Mouse (Mus musculus) hindbrain, embryonic 14.5 days (tissue): ENCODE results near the gene Olfr996. TPM values are rescaled to one million over a fixed set of nuclear protein-coding genes. Genes with fewer than 3 reads are reported as not detected.

Experiments used
- polyA plus RNA-seq: library from polyadenylated mRNA; unstranded; fragments of >200 nt; fragmentation: Nextera tagmentation; extraction: Ambion mirVana; gene quantifications from 2 replicates; pipeline ENCODE4 v1.2.1, GENCODE M21; 2014

Gene Olfr996
- polyA plus RNA-seq, 1 experiment from 2014 or later: not detected

Other genes with a start within 250 kb of the Olfr996 start
- gene Olfr987, start 239.9 kb upstream of the Olfr996 start, polyA plus RNA-seq: not detected in 2 replicates
- gene Olfr988, start 216.0 kb upstream of the Olfr996 start, polyA plus RNA-seq: not detected in 2 replicates
- not detected in 2 replicates for gene Olfr992, start 169.7 kb upstream of the Olfr996 start, polyA plus RNA-seq
- gene Olfr993, start 164.3 kb upstream of the Olfr996 start, polyA plus RNA-seq: not detected in 2 replicates
- 0.22 TPM in 1 of 2 replicates, not detected in the other for gene Olfr994, start 142.8 kb upstream of the Olfr996 start, polyA plus RNA-seq
- not detected in 2 replicates for gene Olfr995, start 135.6 kb upstream of the Olfr996 start, polyA plus RNA-seq
- gene 4833423E24Rik, start 60.2 kb upstream of the Olfr996 start, polyA plus RNA-seq: 0.13 and 0.29 TPM in 2 replicates
- gene Olfr998, start 9.7 kb downstream of the Olfr996 start, polyA plus RNA-seq: not detected in 2 replicates
- not detected in 2 replicates for gene Olfr1000, start 32.7 kb downstream of the Olfr996 start, polyA plus RNA-seq
- gene Olfr1002, start 71.5 kb downstream of the Olfr996 start, polyA plus RNA-seq: not detected in 2 replicates
- gene Olfr154, start 85.2 kb downstream of the Olfr996 start, polyA plus RNA-seq: not detected in 2 replicates
- not detected in 2 replicates for gene Olfr1006, start 99.6 kb downstream of the Olfr996 start, polyA plus RNA-seq
- not detected in 2 replicates for gene Olfr1008, start 110.2 kb downstream of the Olfr996 start, polyA plus RNA-seq
- gene Olfr1009, start 136.2 kb downstream of the Olfr996 start, polyA plus RNA-seq: not detected in 2 replicates
- not detected in 2 replicates for gene Olfr1012, start 183.6 kb downstream of the Olfr996 start, polyA plus RNA-seq
- gene Olfr1013, start 187.9 kb downstream of the Olfr996 start, polyA plus RNA-seq: not detected in 2 replicates
- not detected in 2 replicates for gene Olfr1014, start 193.5 kb downstream of the Olfr996 start, polyA plus RNA-seq
- gene Olfr1015, start 202.8 kb downstream of the Olfr996 start, polyA plus RNA-seq: not detected in 2 replicates
- gene Olfr1016, start 223.3 kb downstream of the Olfr996 start, polyA plus RNA-seq: not detected in 2 replicates
- gene Olfr1018, start 239.3 kb downstream of the Olfr996 start, polyA plus RNA-seq: not detected in 2 replicates